Mouse (Mus musculus) liver, embryonic 18 days (tissue): ENCODE data around the gene Ube4a. TPM values are rescaled to one million over a fixed set of nuclear protein-coding genes. Genes with fewer than 3 reads are reported as not detected.

Experiments used
- polyA plus RNA-seq: library from polyadenylated mRNA; depleted of rRNA; stranded (reverse); fragments of >200 nt; gene quantifications from 2 replicates; pipeline ENCODE4 v1.2.3, GENCODE M21; 2012; rRNA removed

Gene Ube4a
- polyA plus RNA-seq = 8.1 and 8.3 TPM in 2 replicates

DNA sequence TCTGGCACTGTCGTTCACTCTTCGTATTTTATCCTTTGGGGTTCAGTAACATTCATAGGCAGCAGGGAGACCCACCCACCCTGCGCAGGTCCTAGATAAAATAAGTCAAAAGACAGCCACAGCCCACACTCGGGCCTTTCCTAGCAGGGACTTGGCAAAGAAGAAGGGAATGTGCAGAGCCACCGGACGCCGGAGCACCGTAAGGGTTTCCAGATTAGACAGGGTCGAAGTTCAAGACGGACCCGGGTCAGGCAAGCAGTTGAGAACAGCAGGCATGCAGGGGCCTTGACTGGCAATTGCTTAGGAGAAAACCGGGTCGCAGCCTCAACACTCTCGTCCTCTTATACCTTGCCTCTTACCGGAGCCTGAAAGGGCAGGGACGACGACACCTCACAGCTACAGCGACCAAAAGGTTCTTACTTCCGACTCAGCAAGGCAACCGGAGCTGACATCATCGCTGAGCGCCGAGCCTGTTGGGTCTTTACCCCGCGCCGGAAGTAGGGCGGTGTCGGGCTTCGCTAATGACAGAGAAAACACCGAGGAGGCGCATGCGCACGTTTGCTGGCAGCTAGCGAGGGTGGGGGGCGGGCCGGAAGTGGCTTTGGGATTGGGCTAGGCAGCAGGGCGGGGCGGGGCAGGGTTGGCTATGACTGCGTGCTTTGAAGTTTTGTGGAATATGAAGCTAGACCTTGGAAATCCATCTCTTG is at the start of gene Ube4a:
Ube4a (minus strand) TSS at position 475 of the 707 bp plus-strand sequence.

DNA sequence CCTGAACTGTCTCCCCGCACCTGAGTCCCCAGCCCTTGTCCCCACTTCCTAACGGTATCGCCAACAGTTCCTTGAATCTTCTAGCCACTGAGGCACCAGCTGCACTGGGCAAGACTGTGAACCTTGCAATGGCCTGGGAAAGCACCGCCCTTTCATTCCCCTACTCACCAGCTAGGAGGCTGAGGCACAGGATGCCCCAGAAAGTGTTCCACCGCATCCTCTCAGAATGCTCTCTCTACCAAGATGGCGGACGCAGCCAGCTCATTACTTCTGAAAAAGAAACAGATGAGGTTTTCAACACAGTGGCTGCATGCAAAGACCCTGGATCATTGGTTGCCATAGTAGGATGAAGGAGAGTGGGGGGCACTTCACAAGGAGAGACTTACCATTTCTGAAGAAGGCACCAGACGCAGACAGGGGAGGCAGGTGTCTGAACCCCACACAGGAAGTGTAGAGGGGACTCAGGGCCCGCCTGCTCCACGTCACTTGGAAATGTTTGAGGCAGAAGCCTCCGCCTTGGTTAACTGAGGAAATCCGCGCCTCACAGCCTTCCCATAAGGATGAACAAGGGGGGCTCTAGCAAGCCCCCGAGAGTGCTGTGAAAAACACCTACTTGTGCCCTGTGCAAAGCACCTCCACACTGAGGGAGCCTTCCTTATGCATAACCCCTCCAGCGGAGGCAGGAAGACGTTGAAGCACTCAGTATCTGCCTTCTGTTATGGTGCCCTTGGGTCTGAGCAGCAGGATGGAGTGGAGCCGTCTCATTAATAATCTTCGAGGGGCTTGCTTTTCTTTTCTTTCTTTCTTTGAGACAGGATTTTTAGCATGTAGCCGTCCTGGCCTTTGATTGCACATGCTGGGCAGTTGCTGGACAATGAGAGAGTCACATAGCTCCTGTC is 44.0 kb upstream of the Ube4a start, which contains the start of gene Cd3e:
Cd3e (minus strand) TSS at position 448 of the 899 bp plus-strand sequence.

DNA sequence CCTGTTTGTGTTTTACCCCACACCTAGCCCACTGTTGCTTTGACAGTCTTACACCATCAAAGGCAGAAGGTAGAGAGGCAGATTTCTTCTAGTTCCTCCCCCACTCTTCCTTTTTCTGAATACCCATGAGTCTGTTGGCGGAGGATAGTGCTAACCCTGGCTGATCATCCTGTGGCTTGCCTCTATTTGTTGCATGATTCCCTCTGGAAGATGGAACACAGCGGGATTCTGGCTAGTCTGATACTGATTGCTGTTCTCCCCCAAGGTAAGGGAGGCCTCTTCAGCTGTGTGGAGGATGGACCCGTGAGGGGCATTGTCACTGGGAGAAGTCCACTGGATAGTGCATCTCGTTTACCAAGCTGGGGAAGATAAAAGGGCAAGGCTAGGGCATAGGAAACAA is 16.3 kb upstream of the Ube4a start, which contains the start of gene Cd3d:
Cd3d (plus strand) TSS at position 111 of the 400 bp plus-strand sequence.

DNA sequence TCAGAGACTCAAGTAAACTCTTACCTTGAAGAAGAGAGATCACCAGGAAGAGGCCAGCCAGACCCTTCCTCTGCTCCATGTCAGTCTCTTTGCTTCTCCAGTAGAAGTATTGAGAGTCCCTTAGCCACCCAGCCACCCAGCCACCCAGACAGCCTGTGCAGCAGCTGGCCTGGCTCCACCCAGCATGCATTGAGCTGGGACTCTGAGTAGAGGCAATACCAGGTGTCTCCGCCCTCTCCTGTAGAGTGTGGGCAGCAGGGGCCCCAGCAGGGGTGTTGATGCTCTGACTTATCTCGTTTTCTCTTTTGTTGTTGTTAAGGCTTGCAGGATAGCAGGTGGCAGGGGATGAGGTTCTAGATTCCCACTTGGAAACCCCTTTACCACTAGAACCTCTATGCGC is 14.8 kb upstream of the Ube4a start, which contains the start of gene Cd3g:
Cd3g (minus strand) TSS at position 190 of the 400 bp plus-strand sequence.

DNA sequence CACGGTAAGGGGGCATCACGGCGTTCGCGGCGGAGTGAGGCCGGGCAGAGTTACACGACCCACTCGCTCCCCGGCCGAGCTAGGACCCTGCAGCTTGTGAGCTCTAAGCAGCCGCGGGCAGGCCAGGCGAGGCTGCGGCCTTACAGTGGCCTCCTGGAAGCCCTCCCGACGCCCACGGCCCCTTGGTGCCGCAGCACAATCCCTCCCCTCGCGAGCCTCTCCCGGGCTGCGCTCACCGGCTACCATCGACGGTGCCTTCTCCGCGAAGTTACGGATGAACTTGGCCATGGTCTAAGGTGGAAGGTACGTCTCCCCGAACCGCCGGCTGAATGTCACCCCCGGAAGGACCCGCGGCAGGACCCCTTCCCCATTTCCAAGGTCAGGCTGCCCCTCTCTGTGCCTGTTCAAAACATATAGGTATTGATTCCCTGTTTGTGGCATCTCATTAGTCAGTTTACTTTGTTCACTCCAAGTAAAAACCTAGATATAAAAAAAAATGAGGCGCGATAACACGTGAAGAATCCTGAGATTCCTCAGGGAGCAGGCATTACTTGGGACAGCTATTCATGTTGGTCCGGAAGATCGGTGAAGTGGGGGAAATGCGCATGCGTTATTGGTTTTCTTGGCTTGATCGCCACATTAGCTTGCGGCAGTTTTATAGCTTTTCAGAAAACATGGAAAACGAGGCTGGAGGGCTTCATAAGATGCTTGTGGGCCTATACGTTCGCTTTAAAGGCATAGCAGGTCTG is 44.9 kb downstream of the Ube4a start, which contains the start of gene Atp5l:
Atp5l (minus strand) TSS at position 369 of the 749 bp plus-strand sequence.

DNA sequence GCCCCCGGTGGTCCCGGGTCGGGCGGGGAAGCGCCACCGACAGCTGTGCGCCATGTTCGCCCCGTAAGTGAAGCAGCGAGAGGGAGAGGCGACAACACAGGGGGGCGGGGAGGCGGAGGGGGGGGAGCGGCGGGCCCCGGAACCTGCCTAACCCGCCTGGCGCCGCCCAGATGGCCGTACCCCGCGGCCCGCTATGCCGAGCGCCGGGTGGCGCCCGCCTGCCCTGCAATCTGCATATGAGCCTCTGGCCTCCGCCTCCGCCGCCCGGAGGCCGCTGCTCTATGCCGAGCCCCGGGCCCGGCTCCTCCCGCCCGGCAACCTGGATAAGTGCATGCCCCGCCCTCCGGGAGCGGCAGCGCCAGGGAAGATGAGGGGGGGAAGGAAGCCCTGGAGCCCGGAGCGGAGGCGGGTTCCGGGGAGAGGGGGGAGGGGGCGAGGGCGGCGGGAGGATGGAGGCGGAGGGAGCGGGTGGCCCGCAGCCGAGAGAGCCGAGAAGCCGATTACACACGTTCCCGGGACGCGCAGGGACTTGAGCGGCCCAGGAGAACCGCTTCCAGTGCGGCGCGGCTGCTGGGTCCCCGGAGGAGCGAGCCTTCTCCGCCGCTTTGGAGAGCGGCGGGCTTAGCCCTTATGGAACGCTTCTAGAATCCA is 84.1 kb downstream of the Ube4a start, which contains the start of gene Kmt2a:
Kmt2a (minus strand) TSS at position 76 of the 651 bp plus-strand sequence.

Other genes starting within 250 kb of the Ube4a start
- 3.0 and 3.7 TPM in 2 replicates for gene Phldb1, start 230.4 kb downstream of the Ube4a start, polyA plus RNA-seq
- gene Arcn1, start 197.8 kb downstream of the Ube4a start, polyA plus RNA-seq = 44.1 and 45.4 TPM in 2 replicates
- gene Ift46, start 197.7 kb downstream of the Ube4a start, polyA plus RNA-seq = 20.5 and 22.6 TPM in 2 replicates
- gene Tmem25, start 166.3 kb downstream of the Ube4a start, polyA plus RNA-seq = 20.9 and 22.9 TPM in 2 replicates
- gene Ttc36, start 162.5 kb downstream of the Ube4a start, polyA plus RNA-seq = 260 and 292 TPM in 2 replicates
- 1.7 and 2.0 TPM in 2 replicates for gene Kmt2a, start 84.3 kb downstream of the Ube4a start, polyA plus RNA-seq
- gene Atp5l, start 44.9 kb downstream of the Ube4a start, polyA plus RNA-seq = 458 and 467 TPM in 2 replicates
- 0.42 and 0.99 TPM in 2 replicates for gene Cd3g, start 14.8 kb upstream of the Ube4a start, polyA plus RNA-seq
- gene Cd3d, start 16.2 kb upstream of the Ube4a start, polyA plus RNA-seq = 0.22 and 0.30 TPM in 2 replicates
- gene Cd3e, start 44.0 kb upstream of the Ube4a start, polyA plus RNA-seq = 0.02 TPM in 1 of 2 replicates, not detected in the other
- 12.8 and 16.9 TPM in 2 replicates for gene Mpzl2, start 74.2 kb upstream of the Ube4a start, polyA plus RNA-seq
- 0.84 and 1.00 TPM in 2 replicates for gene Mpzl3, start 89.6 kb upstream of the Ube4a start, polyA plus RNA-seq
- gene Jaml, start 113.6 kb upstream of the Ube4a start, polyA plus RNA-seq = 0.39 and 0.97 TPM in 2 replicates
- gene Scn2b, start 152.2 kb upstream of the Ube4a start, polyA plus RNA-seq = 0.07 and 0.10 TPM in 2 replicates
- gene Scn4b, start 172.8 kb upstream of the Ube4a start, polyA plus RNA-seq = 0.30 and 0.42 TPM in 2 replicates
- gene BC049352, start 216.4 kb upstream of the Ube4a start, polyA plus RNA-seq = 0.05 and 0.13 TPM in 2 replicates
- gene Tmprss4, start 238.5 kb upstream of the Ube4a start, polyA plus RNA-seq = 0.07 and 0.14 TPM in 2 replicates